Mouse (Mus musculus) neural tube, embryonic 15.5 days (tissue): ENCODE results near the gene Vmn1r75. TPM values are rescaled to one million over a fixed set of nuclear protein-coding genes. Genes with fewer than 3 reads are reported as not detected.

ENCODE experiments used
- ATAC-seq: fragments of 200-750 bp; cut with Nextera tagmentation; 2 replicates; pipeline ENCODE4 v1.8.0; 2017; ENCODE audit warnings: mild to moderate bottlenecking, moderate TSS enrichment, moderate library complexity; ENCODE audit not compliant: low FRiP score
- H3K27ac ChIP-seq: fragments of 300-500 bp; sonication (generic); replicated peaks from 2 replicates; pipeline ENCODE4 v1.5.1; 2015; ENCODE audit warnings: mild to moderate bottlenecking, inconsistent platforms
- H3K27me3 ChIP-seq: fragments of 300-500 bp; sonication (generic); replicated peaks from 2 replicates; pipeline ENCODE4 v1.6.1; 2015; ENCODE audit warnings: inconsistent platforms
- H3K36me3 ChIP-seq: fragments of 300-500 bp; sonication (generic); 2 replicates; pipeline ENCODE4 v1.6.1; 2015; ENCODE audit warnings: inconsistent platforms
- H3K4me1 ChIP-seq: fragments of 300-500 bp; sonication (generic); 2 replicates; pipeline ENCODE4 v1.6.1; 2015; ENCODE audit warnings: inconsistent platforms
- H3K4me2 ChIP-seq: fragments of 300-500 bp; sonication (generic); 2 replicates; pipeline ENCODE4 v1.6.1; 2015; ENCODE audit warnings: inconsistent platforms, mild to moderate bottlenecking, moderate library complexity
- H3K4me3 ChIP-seq: fragments of 300-500 bp; sonication (generic); replicated peaks from 2 replicates; pipeline ENCODE4 v1.5.1; 2015; ENCODE audit warnings: mild to moderate bottlenecking, inconsistent platforms
- H3K9ac ChIP-seq: fragments of 300-500 bp; sonication (generic); replicated peaks from 2 replicates; pipeline ENCODE4 v1.6.1; 2015; ENCODE audit warnings: mild to moderate bottlenecking, inconsistent platforms
- H3K9me3 ChIP-seq: fragments of 300-500 bp; sonication (generic); replicated peaks from 2 replicates; pipeline ENCODE4 v1.6.1; 2016; ENCODE audit warnings: inconsistent platforms
- WGBS: fragments of 180-500 bp; shearing (Covaris S2); methylation state at CpG from one replicate; pipeline ENCODE4 v1.1.7; 2015; ENCODE audit warnings: mixed read lengths; 5-methylcytosine and 5-hydroxymethylcytosine counted together
- polyA plus RNA-seq: library from polyadenylated mRNA; unstranded; fragments of >200 nt; fragmentation: Nextera tagmentation; extraction: Ambion mirVana; gene quantifications from 2 replicates; pipeline ENCODE4 v1.2.1, GENCODE M21; 2015

Gene Vmn1r75
- polyA plus RNA-seq = not detected in 2 replicates

DNA sequence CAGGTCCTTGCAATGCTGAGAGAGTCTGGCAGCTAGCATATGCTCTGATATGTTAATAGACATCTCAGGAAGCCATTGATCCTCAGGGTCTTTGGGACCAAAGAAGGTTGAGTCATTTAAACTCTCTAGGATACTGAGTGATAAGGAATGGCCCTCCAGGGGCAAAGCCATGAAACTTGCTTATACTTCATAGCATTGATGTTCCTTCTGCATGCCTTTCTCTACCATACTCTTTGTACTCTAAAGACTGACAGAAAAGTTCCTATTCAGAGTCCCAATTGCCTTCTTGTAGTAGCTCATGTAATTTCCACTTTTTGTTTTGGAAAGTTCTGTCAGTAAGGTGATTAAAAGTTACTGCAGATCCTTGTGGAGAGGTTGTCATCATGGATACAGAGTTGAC is at the start of gene Vmn1r75:
Gene Vmn1r75 (plus strand): TSS at position 301 of the 400 bp plus-strand sequence.
- Histone ChIP-seq H3K9ac (no peak within 1 kb of the TSS), H3K27ac (no peak within 1 kb of the TSS)
- no peak for ATAC-seq

DNA sequence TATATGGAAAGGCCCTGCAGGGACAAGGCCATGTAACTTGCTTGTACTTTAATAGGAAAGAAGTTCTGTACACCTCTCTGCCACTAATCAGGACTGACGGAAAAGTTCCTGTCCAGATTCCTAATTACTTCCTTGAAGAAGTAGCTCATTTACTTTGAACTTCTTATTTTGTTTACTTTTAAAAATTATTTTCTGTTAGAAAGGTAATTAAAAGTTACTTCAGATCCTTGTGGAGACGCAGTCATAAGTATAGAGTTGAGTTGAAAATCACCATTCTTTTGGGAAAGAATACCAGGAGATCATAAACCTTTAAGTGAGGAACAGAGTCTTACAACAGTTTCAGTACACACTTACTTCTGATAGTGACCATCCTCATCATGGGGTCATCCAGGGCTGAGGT is 40.8 kb upstream of the Vmn1r75 start, which contains the start of gene Vmn1r74:
Gene Vmn1r74 (plus strand): TSS at position 301 of the 400 bp plus-strand sequence.
- Histone ChIP-seq H3K4me3 (no peak within 1 kb of the TSS), H3K9ac (no peak within 1 kb of the TSS), H3K36me3 (no peaks in the 10 kb centered on the region), H3K27ac (no peak within 1 kb of the TSS), H3K4me1 (no peaks in the 10 kb centered on the region), H3K9me3 (peaks cover 1% of the 10 kb centered on the region; the same call in 1 of the 2 replicates), H3K27me3 (no peaks in the 10 kb centered on the region), H3K4me2 (no peak within 1 kb of the TSS)
- WGBS = 82% methylated on average over 2 of the region's 2 CpGs
- ATAC-seq = no peak

More for the DNA sequence above, at the start of gene Vmn1r75:
- Histone ChIP-seq H3K36me3 (no peaks in the 10 kb centered on the region), H3K4me3 (no peak within 1 kb of the TSS), H3K27me3 (no peaks in the 10 kb centered on the region), H3K4me2 (no peak within 1 kb of the TSS), H3K9me3 (0 out of 2 replicates have a peak, but pooled peaks cover 4% of the 10 kb centered on the region), H3K4me1 (no peaks in the 10 kb centered on the region)

Other genes starting within 250 kb of the Vmn1r75 start
- gene Vmn1r72, start 194.5 kb upstream of the Vmn1r75 start, polyA plus RNA-seq = not detected in 2 replicates
- gene Vmn1r73, start 144.4 kb upstream of the Vmn1r75 start, polyA plus RNA-seq = not detected in 2 replicates
- gene Vmn1r74, start 40.6 kb upstream of the Vmn1r75 start, polyA plus RNA-seq = not detected in 2 replicates
- not detected in 2 replicates for gene Vmn1r76, start 63.6 kb downstream of the Vmn1r75 start, polyA plus RNA-seq
- not detected in 2 replicates for gene Vmn1r77, start 162.1 kb downstream of the Vmn1r75 start, polyA plus RNA-seq